Mouse (Mus musculus) kidney, adult 9 months (tissue): ENCODE measurements around the gene Olfr585.

ENCODE experiments used
- DNase-seq: peaks from one replicate; pipeline ENCODE4 v3.0.0; 2022

Olfr585 gene

GRCm38 (mm10) chr7:103097420-103097819 lies at the start of gene Olfr585:
Gene Olfr585, plus strand, starts transcription at chr7:103097720.
- DNase-seq = no peak

GRCm38 (mm10) chr7:103051000-103051399 lies 46.5 kb upstream of the Olfr585 start, which contains the start of gene Olfr583:
Gene Olfr583, plus strand, starts transcription at chr7:103051300.
- DNase-seq = no peak

GRCm38 (mm10) chr7:103081585-103081984 lies 15.9 kb upstream of the Olfr585 start, which contains the start of gene Olfr584:
Gene Olfr584, plus strand, starts transcription at chr7:103081885.
- no peak for DNase-seq

GRCm38 (mm10) chr7:103119406-103119805 lies 21.9 kb downstream of the Olfr585 start:
- peak; percentile 3 for DNase-seq

- DNase-seq = no peak
Measured at GRCm38 (mm10) chr7:103125538-103125937, 28.0 kb downstream of the Olfr585 start, which contains the start of gene Olfr586. Gene Olfr586, minus strand, starts transcription at chr7:103125638.

GRCm38 (mm10) chr7:103140579-103140978 lies 43.1 kb downstream of the Olfr585 start, which contains the start of gene Olfr588-ps1:
Gene Olfr588-ps1, plus strand, starts transcription at chr7:103140879.
- no peak for DNase-seq
